Mouse (Mus musculus) adrenal gland, adult 8-10 months (tissue): ENCODE measurements around the gene Zfp93. TPM values are rescaled to one million over a fixed set of nuclear protein-coding genes. Genes with fewer than 3 reads are reported as not detected.

Experiments
- DNase-seq: peaks from one replicate; pipeline ENCODE4 v3.0.0; 2022
- total RNA-seq, 4 experiments: library from RNA; stranded (reverse); gene quantifications; 2 replicates each; pipeline ENCODE4 v1.2.4; 2022

Zfp93 gene
- total RNA-seq, 4 experiments from 2014 or later: 4.4 to 9.0 (median 5.8) TPM

- DNase-seq: no peak
Measured at GRCm38 (mm10) chr7:24291387-24292090, 21.3 kb downstream of the Zfp93 start.

GRCm38 (mm10) chr7:24293061-24293851, 23.0 kb downstream of the Zfp93 start:
- DNase-seq: no peak

- DNase-seq: no peak
Measured at GRCm38 (mm10) chr7:24294763-24295162, 24.5 kb downstream of the Zfp93 start.

GRCm38 (mm10) chr7:24295376-24295775, 25.2 kb downstream of the Zfp93 start:
- DNase-seq: no peak

GRCm38 (mm10) chr7:24296386-24296785, 26.2 kb downstream of the Zfp93 start:
- no peak for DNase-seq

GRCm38 (mm10) chr7:24297361-24298095, 27.3 kb downstream of the Zfp93 start:
- DNase-seq: no peak

DNA sequence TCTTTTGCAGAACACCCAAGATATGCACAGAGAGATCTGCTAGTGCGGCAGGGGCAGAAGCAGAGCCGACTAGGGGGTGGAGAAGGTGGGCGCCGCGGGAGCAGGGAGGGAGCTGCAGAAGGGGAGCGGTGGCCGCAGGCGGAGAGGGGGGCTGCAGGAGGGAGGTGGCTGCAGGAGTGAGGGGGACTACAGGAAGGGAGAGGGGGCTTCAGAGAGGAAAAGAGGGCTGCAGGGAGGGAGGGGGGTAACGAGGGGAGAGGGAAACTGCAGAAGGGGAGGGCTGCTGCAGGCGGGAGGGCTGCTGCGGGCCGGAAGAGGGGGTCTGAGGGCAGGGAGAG, 28.4 kb downstream of the Zfp93 start:
- DNase-seq: no peak

DNA sequence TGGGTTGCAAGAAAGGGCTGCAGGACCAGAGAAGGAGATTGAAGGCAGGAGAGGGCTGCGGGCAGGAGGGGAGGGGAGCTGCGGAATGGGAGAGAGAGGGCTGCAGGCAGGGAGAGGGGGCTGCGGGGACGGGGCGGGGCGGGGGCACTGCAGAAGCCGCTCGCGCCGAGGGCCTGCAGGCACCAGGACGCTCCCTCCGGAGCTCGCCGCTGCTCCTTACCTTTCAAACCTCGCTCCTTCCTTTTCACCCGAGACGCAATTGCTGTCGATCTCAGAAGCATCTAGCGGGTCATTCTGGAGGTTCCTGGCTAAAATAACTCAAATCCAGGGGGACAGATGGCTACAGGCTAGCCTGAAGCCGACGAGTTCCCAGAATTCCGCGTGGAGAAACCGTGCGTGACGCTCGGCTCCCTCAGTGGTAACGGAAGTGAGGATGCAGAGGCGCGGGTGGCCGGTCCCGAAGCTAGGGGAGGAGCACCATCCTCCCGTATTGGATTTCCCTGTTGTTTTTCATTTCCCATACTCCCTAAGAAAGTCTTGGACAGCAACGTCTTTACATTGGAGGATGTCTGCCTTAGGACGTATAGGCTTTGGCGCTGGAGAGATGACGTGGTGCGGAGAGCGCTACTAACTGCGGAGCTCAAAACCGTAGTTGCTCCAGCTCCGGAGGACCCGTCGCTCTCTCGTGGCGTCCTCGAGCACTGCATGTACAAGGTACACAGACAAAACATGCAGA, 28.9 kb downstream of the Zfp93 start:
- DNase-seq: peak; percentile 54

- no peak for DNase-seq
Measured at GRCm38 (mm10) chr7:24299823-24300481, 29.7 kb downstream of the Zfp93 start.

GRCm38 (mm10) chr7:24300771-24301282, 30.6 kb downstream of the Zfp93 start, which contains the start of gene Zfp61:
Gene Zfp61 (minus strand): TSS chr7:24301232.
- DNase-seq: no peak

DNA sequence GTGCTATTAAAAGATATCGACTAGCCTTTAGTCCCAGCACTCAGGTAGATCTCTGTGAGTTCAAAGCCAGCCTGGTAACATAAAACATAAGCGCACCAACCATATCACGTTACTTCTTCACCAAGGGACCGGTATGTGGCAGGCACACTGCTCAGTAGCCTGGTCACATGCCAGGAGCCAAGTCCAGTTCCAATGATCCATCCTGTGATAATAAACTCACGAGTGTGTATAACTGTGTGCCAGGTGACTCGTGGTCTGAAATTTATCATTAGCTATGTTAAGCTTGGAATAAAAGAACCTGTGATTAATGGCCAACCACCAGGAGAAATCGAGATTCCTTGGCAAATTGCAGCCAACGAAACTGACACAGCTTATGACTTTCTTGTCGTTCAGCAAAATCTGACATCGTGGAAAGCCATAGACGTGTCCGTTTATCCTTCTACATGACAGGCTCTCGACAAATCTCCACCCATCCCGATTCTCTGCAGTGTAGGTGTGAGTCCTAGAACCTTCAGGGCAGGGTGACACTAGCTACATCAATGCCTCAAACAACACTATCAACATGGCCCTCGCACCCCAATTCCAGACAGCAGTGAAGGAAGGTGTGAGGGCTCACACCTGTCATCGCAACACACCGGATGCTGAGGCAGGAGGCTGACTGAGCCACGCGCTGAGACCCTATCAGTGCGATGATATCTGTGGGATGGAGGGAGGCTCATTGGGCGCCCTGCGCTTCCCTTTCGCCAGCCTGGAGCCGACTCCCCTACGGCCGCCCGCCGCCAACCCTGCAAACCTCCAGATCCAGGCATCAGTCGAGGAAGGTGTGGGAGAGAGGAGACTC, 45.7 kb downstream of the Zfp93 start:
- no peak for DNase-seq

DNA sequence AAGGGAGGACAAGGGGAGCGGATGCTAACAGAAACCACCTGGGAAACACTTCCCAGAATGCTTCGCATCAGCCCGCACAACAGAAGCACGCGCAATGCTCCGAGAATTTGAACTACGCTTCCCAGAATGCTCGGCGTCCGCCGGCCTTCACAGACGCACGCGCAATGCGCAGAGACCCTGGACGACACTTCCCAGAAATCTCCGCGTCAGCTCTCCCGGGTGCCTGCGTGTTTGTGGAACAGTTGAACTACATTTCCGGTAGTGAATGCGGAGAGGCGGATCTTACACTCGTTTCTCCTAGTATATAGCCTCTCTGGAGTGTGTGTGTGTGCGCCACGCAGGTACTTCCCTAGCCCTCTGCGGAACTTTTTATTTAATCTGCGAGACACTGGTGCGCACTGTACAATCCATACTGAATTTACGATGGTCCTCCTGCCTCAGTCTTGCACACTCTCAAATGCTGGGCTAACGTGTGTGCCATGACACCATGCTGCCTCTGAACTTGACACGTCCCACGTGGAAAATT, 46.4 kb downstream of the Zfp93 start, which contains the start of gene Zfp94:
Zfp94 (minus strand) TSS at position 100 of the 526 bp plus-strand sequence.
- peak; percentile 95 for DNase-seq

- no peak for DNase-seq
Measured at GRCm38 (mm10) chr7:24318942-24319341, 48.7 kb downstream of the Zfp93 start.

DNA sequence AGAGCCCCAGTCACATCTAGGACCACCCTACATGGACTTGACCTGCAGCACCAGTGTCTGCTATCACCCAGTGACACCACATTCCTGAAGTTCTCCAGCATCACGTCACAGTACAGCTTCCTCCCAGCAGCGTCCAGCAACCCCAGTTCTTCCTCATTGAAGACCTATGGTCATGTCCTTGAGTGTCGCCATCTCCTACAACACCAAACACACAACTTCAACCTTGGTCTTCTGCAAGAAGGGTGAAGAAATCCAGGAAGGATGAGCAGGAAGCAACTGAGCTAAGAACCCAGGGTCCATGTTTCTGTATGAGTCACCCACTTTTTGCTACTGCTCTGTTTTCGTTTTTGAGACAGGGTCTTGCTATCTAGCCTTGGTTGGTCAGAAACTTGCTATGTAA, 52.4 kb downstream of the Zfp93 start:
- DNase-seq: no peak

- DNase-seq: peak; percentile 10
Measured at GRCm38 (mm10) chr7:24325197-24325596, 55.0 kb downstream of the Zfp93 start.

- DNase-seq: no peak
Measured at GRCm38 (mm10) chr7:24325675-24326128, 55.5 kb downstream of the Zfp93 start.

DNA sequence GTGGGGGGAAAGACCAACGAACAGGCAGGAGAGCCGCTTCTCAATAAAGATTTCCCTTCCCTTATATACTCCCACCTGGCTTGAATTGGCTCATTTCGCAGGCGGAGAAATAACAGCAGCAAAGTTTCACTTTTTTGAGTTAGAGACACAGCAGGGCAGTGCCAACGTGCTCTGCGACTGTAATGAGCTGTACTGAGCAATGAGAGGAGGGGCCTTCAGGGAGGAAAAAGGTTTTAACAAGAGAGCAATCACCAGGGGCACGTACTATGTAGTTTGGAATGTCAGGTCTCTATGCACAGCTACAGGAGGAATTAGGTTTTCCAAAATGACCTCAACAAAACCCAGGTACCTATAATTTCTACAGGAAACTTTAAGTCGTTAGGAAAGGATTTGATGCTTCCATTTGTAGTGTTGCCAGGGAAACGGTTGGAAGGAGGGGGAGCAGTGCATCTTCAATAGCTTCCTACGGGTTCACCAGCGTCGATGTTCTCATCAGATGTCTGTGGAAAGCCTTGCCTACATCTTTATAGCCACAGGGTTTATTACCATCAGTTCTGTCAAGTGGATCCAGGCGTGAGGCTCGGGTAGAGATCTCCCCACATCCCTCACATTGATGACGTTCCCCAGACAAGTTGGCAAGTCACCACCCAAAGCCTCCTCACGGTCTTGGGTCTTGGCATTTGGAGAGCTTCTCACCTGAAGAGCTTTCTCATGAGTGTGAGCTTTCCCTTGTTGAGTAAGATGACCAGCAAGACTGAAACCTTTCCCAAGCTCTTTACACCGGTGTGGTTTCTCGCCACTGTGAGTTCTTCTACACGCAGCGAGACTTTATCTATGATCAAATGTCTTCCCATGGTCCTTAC, 56.3 kb downstream of the Zfp93 start:
- DNase-seq: no peak
